Mouse (Mus musculus) lung, postnatal 25 days (tissue): ENCODE results near the gene Lmf1.

Experiments
- DNase-seq: peaks from one replicate; pipeline ENCODE4 v3.0.0; 2022; ENCODE audit warnings: low spot score

Lmf1 gene

DNA sequence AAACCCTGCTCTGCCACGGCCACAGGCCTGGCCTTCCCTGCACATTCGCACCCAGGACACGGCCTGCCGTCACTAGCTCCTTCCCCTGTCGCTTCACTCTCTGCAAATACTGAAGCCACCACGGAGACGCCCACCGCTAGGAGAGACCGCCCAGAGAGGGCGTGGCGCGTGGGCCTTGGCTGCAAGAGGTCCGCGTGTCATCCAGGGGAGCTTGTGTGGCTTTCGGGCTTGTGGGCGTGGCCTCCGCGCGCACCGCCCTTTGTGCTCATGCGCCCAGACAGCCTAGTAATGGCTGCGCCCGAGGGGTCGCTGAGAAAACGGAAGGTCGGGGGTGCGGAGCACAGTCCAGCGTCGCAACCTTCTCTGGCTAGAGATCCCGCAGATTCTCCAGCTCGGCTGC, at the start of gene Lmf1:
Gene Lmf1 (plus strand): TSS at position 166 of the 400 bp plus-strand sequence.
- DNase-seq: peak; percentile 97

- DNase-seq: no peak
Observed at GRCm38 (mm10) chr17:25530357-25531022, 48.4 kb upstream of the Lmf1 start.

- DNase-seq: no peak
Observed at GRCm38 (mm10) chr17:25538945-25539875, 39.7 kb upstream of the Lmf1 start.

- DNase-seq: no peak
Observed at GRCm38 (mm10) chr17:25540731-25541130, 38.2 kb upstream of the Lmf1 start.

DNA sequence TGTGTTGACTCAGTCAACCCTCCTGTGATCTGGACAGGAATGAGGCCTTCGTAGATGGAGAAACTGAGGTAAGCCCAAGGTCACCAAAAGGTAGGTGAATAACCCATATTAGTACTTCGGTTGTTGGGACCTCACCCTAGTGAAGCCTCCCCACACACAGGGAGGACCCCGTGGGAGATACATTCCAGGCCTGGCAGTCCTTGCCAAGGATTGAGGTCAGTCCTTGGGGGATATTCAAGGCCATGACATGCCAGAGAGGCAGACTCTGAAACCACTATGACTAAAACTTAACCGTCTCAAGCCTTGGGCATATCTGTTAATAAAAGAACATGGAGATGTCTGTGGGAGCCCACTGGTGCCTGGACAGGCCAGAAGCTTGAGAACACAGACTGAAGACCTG, 37.1 kb upstream of the Lmf1 start:
- no peak for DNase-seq

DNA sequence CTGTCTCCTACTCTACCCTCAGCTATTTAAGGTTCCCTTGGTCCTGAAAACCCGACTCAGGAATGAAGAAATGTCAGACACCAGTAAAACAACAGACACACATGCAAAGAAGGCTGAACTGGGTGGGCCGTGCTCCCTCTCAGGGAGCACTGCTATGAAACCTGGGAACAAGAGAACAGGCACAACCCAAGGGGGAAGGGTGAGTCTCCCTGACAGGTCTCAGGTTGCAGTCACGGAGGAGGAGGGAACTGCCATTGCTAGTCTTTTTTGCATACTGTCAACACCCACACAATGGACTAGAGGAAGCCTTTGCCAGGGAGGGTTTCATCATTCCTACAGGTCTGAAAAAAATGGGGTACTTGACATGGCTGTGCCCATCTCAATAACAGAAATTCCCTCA, 31.9 kb upstream of the Lmf1 start:
- no peak for DNase-seq

DNA sequence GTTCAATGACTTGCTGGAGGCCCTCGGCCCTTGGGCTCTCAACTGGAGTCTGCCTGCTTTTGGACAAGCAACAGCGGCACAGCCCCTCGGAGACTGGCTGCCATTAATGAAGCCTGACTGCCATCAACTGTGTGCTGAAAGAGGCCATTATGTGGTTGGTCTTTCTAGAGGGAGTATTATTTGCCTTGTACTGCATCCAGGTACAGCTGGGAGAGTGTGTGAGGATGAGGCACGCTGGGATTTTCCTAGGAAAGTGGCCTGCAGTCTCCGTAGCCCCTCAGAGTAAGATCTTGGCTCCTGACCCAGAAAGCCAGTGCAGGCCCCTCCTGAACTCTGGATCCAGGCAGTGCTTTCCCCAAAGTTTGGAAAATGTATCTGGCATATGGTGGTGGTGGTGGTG, 28.9 kb upstream of the Lmf1 start:
- no peak for DNase-seq

- DNase-seq: no peak
Observed at GRCm38 (mm10) chr17:25551313-25551712, 27.6 kb upstream of the Lmf1 start.

DNA sequence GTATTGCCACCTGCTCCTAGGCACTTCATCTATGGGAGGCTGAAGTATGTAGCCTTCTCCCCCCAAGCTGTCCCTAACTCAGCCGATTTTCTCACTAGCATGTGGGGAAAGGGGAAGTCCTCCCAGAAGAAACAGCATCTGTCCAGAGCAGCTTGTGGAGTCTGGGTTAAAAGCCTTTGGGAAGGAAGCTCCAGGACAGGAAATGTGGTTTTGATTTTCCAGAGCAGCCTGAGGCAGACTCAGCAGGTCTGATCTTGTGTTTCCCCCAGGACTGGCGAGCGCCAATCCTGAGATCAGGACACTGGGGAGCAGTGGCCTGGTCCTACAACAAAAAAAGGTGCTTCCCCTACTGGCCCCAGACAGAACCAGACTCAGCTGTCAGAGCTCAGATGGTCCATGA, 23.7 kb upstream of the Lmf1 start:
- DNase-seq: no peak

DNA sequence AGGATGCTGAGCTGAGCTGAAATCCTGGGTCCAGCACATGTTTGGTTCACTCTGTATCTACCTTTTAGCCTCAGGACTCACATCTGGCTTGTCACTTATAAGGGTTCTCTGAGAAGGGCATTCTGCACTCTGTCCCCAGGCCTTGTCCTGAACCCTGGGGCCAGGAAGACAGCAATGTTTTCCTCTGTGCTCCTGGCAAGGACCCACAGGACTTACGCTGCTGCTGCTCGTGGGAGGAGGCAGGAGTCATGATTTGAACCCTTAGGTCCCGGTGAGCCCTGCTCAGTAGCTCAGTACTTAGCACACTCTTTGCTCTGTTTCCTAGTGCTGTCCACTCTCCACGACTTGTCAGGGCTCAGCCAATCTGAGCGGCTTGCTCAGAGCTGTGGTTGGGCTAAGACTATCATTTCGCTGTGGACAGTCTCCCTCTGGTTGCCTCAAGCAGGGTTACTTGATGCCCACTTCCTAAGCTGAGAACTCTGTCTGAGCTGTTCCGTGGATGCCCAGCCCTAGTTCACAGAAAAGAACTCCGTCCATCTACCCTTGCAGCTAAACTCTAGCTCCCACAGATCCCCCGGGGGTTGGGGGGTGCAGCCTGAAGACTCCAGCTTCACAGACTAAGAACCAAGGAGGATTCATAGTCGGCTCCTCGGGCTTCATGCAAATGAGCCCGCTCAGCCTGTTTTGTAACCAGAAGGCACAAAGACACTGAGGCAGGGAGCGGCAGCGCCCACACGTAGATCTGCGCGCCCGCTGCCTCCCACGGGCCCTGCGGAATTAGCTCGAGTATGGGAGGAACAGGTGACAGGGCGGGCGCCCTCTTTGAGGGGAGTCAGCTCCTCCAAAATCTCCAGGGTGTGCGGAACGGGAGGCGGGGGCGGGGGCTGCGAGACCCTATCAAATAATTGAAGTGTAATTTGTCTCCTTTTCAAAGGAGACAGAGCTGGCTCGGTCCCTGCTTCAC, 22.9 kb upstream of the Lmf1 start:
- no peak for DNase-seq

DNA sequence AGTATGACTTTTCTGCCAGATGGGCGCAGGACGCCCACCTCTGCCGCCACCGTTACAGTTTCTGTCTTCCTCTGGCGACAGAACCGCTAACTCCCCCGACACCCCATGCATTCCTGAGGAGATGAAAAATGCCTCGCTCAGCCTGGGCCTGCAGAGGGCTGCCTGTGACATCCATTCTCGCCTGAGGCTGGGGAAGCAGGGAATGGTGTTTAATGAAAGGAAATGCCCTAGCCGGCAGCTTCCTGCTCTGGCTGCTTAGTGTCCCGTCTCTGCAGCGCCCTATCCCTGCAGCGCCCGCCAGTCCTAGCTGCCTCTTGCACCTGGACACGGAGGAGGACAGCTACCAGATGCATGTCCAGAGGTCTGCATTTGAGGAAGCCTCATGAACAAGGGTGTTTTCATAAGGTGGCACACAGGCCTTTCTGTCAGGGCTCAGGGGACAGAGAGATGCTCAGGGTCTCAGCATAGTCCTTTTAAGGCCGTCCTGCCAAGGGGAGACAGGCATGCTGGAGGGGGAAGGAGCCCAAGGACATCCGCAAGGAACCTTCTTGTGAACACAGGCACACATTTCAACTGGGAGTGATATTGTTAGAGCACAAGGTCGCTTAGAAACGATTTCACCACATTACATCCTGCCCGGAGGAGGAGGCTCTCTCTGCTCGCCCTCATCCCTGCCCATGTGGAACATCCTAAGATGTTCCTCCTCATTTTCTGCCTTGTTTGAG, 22.1 kb upstream of the Lmf1 start:
- DNase-seq: no peak

DNA sequence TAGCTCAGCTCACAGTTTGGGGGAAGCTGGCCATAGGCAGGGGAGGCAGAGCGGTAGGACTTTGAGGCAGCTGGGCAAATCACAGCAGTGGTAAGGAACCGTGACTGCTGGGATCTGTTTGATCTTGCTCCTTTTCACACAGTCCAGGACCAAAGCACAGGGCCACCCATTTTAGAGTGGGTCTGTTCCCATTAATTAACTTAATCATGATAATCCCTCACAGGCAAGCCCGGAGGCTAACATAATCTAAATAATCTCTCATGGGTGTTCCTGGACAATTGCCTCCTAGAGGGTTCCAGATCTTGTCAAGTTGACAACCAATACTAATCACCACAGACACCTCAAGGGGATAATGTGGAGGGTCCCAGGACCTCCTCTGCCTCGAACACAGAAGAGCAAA, 19.3 kb upstream of the Lmf1 start:
- DNase-seq: no peak

GRCm38 (mm10) chr17:25560554-25561222, 18.2 kb upstream of the Lmf1 start:
- no peak for DNase-seq

DNA sequence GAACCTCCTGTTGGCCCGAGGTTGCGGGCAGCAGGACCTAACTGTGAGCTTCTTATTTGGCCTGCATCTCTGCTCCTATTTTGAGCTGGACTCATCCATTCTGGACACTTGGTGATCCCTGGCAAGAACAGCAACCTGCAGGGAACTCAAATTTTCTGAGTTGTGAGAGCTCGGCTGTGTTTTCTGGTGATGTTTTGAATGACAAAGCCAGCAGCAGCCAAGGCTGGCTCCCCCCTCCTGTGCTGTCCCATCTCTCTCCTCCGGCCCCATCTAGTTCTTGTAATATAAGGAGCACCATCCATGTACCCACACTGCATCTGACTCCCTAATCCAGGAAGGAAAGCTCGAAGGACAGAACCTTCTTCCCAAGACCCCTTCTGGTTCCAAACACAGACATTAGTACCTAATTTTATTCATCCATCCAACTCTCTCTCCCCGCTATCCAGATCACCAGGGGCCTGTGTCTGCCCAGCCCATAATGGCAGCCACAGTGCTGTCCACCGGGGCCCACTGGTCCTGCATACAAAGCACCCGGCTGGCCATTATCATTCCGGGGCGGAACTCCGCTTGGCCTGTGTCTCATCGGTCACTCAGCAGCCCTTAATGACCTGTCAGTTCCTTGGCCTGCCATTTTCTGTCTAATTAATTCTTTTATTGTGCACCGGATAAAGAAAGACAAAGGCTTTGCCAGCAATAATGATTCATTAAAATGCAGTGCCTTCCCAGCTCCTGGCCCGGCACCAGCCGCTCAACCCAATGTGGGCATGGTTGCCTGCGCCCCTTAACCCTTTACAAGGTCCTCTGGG, 17.5 kb upstream of the Lmf1 start:
- DNase-seq: no peak

GRCm38 (mm10) chr17:25564481-25564880, 14.4 kb upstream of the Lmf1 start:
- no peak for DNase-seq

DNA sequence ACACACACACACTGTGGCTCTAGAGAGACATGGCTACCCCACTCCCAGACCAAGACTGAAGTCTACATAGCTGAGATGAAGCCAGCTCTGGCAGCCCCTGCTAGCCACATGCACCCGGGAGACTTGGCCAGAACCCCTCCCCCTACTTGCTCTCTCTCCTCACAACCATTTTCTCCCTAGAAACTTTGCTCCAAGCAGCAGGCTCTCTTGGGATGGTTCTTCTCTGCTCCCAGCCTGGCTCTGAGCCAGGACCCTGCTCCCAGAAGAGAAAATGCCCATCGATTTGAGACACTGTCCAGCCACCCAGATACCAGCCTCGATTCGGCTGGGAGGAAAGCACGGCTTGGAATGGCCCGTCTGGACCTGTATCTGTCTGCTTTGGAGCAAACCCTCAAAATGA, 13.6 kb upstream of the Lmf1 start:
- DNase-seq: no peak

GRCm38 (mm10) chr17:25565860-25566600, 12.9 kb upstream of the Lmf1 start:
- DNase-seq: no peak

- DNase-seq: no peak
Observed at GRCm38 (mm10) chr17:25567261-25567660, 11.6 kb upstream of the Lmf1 start.

- peak; percentile 31 for DNase-seq
Observed at GRCm38 (mm10) chr17:25567745-25568144, 11.1 kb upstream of the Lmf1 start.
